Mouse (Mus musculus): Measurements from ENCODE around the gene Meaf6. TPM values are rescaled to one million over a fixed set of nuclear protein-coding genes. Genes with fewer than 3 reads are reported as not detected.

Gene Meaf6
- 14.2 TPM for polyA plus RNA-seq (2014; fragmentation: Illumina TruSeq; extraction: RNeasy Lipid Tissue Mini Kit (QIAGEN cat#74804); ENCODE audit: low read depth, low replicate concordance)

DNA sequence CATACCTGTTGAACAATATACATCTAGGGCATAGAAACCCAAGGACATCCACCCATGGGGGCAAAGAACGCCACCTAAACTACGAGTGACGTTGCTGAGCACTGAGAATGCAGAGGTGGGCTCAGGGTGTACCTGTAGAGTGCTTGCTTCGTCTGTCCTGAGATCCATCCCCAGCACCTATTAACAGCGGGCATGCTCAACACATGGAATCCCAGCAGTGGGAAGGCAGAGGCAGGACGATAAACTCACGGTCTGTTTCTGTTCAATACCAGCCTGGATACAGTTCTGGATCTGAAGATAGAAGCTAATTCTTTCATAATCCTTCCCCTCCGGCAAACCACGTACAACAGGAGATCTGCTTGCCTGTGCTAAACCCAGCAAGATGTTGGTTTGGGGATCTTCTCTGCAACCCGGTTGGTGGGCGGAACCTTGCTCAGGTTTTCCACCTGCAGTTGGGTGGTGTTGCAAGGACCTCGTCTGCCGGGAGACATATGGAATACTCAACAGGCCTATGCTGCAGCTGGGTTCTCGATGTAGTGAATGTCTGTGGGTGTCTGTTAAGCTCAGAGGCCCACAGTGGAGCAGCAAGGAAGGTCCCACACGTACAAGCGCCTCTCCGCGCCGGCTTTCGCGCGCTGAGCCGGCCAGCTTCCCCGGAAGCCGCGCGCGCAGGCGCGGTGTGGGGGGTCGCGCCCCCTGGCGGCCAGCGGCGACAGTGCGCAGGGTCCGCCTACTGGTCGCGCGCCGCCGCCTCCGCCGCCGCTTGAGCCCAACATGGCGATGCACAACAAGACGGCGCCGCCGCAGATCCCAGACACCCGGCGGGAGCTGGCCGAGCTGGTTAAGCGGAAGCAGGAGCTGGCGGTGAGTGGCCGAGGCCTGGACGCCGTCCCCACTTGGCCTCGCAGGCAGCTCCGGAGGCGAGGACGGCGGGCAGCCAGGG, at the start of gene Meaf6:
Meaf6 (plus strand) TSS at position 732 of the 943 bp plus-strand sequence.

DNA sequence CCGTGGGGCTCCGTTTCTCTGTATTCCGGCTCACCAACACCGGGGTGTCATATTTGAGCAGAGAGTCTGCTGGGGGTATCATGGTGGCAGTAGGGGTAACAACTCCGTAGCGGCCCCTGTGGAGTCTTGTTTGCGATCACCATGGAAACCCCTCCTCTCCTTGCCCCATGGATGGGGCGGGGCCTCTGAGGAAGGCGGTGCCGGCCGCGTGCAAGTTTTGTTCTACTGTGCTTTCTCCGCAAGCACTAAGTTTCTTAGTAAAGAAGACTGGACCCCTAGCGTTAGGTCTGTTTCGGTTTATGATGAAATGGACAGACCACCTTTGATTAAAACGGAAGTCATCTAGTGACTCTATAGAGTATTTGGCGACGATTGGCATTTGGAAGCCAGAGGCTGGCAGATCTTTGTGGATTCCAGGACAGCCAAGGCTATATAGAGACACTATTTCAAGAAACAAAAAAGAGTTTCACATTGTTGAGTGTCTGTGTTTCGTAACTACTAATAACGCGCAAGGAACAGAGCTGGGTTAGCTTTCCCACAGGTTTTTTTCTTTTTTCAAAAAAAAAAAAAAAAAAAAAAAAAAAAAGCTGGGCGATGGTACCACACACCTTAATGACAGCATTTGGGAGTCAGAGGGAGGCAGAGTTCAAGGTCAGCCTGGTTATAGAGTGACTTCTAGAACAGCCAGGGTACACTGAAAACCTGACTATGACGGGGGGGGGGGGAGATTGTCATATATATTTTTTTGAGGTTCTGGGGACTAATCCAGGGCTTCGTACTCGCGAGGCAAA, 19.2 kb upstream of the Meaf6 start, which contains the start of gene Dnali1:
Dnali1 (minus strand) TSS at position 187 of the 791 bp plus-strand sequence.

DNA sequence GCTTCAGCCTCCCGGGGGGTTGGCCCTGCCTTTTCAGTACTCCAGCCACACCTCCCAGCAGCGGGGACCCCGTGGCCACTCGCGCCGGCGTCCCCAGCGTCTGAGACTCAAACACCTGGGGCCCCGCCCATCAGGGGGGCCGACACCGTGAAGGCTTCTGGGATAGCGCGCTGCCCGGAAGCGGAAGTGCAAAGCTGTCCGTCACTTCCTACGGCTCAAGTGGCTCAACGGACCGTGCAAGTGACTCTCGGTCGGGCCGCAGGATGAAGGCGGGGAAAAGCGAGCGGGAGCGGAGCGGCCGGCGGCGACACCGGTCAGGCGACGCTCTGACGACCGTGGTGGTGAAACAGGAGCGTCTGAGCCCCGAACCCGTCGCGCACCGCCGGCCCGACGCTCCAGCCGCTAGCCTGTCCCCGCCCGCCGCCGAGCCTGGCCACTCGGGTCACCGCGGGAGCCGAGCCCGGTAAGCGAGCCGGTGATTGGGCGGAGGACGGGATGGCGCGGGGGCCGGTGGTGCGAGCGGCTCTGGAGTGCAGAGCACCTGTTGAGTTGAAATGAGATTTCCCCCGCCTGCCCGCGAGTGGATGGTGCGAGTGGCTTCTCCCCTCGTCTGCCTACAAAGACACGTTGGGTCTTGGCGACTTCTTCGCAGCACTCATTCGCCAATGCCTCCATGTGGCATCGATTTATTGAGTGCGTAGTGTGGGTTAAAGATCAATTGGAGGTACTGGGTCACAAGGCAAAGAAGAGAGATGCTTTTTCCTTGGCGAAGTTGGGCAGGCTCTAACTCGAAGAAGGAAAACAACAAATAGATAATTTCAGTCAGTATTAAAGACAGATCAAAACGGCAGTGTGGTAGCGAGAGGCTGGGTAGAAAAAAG, 18.2 kb upstream of the Meaf6 start, which contains the start of gene Snip1:
Snip1 (plus strand) TSS at position 183 of the 881 bp plus-strand sequence.

DNA sequence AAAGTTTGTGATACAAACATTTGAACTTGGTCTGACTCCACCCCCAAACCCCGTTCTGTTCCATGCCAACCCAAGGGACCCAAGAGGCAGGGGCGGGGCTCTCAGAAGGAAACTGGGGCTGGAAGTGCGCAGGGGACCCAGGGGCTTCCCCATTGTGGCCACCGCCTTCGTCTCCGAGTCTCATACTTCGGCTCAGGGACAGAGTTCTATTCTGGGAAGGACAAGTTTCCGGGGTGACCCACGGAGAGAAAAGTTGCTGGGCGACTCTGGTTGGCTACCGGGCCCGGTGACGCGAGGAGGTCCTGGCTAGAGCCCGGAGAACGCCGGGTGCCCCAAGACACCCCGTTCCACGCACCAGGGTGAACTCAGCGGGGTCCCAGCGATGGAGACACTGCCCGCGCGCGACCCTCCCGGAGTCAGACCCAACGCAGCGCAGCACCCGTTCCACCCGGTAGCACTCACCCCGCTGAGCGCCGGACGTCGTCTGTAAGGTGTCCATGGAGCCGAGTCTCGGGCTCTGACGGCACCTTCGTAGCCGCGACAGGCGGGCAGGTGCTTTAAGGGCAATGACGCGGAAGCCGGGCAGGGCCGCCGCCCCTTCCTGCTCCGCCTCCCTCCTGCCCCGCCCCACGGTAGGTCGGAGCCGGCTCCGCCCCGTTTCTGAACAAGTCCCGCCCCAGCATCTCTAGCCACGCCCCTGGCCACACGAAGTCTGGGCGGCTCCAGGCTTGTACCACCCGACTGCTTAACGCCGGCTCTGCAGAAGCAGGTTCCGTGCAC, 42.6 kb downstream of the Meaf6 start, which contains the start of gene Zc3h12a:
Zc3h12a (minus strand) TSS at position 536 of the 780 bp plus-strand sequence.

Other genes with a start within 250 kb of the Meaf6 start
- 19.3 TPM for gene Yrdc, start 234.5 kb upstream of the Meaf6 start, polyA plus RNA-seq (2014; fragmentation: Illumina TruSeq; extraction: RNeasy Lipid Tissue Mini Kit (QIAGEN cat#74804); ENCODE audit: low read depth, low replicate concordance)
- 1.7 TPM for gene 1110065P20Rik, start 233.9 kb upstream of the Meaf6 start, polyA plus RNA-seq (2014; fragmentation: Illumina TruSeq; extraction: RNeasy Lipid Tissue Mini Kit (QIAGEN cat#74804); ENCODE audit: low read depth, low replicate concordance)
- not detected for gene Maneal, start 223.0 kb upstream of the Meaf6 start, polyA plus RNA-seq (2014; fragmentation: Illumina TruSeq; extraction: RNeasy Lipid Tissue Mini Kit (QIAGEN cat#74804); ENCODE audit: low read depth, low replicate concordance)
- not detected for gene Epha10, start 204.2 kb upstream of the Meaf6 start, polyA plus RNA-seq (2014; fragmentation: Illumina TruSeq; extraction: RNeasy Lipid Tissue Mini Kit (QIAGEN cat#74804); ENCODE audit: low read depth, low replicate concordance)
- gene 9930104L06Rik, start 148.1 kb upstream of the Meaf6 start, polyA plus RNA-seq (2014; fragmentation: Illumina TruSeq; extraction: RNeasy Lipid Tissue Mini Kit (QIAGEN cat#74804); ENCODE audit: low read depth, low replicate concordance): 5.0 TPM
- gene Cdca8, start 145.8 kb upstream of the Meaf6 start, polyA plus RNA-seq (2014; fragmentation: Illumina TruSeq; extraction: RNeasy Lipid Tissue Mini Kit (QIAGEN cat#74804); ENCODE audit: low read depth, low replicate concordance): 1.3 TPM
- 0.57 TPM for gene Rspo1, start 98.7 kb upstream of the Meaf6 start, polyA plus RNA-seq (2014; fragmentation: Illumina TruSeq; extraction: RNeasy Lipid Tissue Mini Kit (QIAGEN cat#74804); ENCODE audit: low read depth, low replicate concordance)
- gene Gnl2, start 68.5 kb upstream of the Meaf6 start, polyA plus RNA-seq (2014; fragmentation: Illumina TruSeq; extraction: RNeasy Lipid Tissue Mini Kit (QIAGEN cat#74804); ENCODE audit: low read depth, low replicate concordance): 44.1 TPM
- 0.20 TPM for gene Dnali1, start 19.4 kb upstream of the Meaf6 start, polyA plus RNA-seq (2014; fragmentation: Illumina TruSeq; extraction: RNeasy Lipid Tissue Mini Kit (QIAGEN cat#74804); ENCODE audit: low read depth, low replicate concordance)
- 12.6 TPM for gene Snip1, start 18.5 kb upstream of the Meaf6 start, polyA plus RNA-seq (2014; fragmentation: Illumina TruSeq; extraction: RNeasy Lipid Tissue Mini Kit (QIAGEN cat#74804); ENCODE audit: low read depth, low replicate concordance)
- not detected for gene Zc3h12a, start 42.7 kb downstream of the Meaf6 start, polyA plus RNA-seq (2014; fragmentation: Illumina TruSeq; extraction: RNeasy Lipid Tissue Mini Kit (QIAGEN cat#74804); ENCODE audit: low read depth, low replicate concordance)

Data from kidney, adult 10 weeks (tissue).